Mouse (Mus musculus) megakaryocyte progenitor cell, adult 5-6 weeks (primary cell): ENCODE measurements at regions not wholly inside any gene's neighbourhood (a gene's known extent, or its start where the extent isn't known, plus 50 kb on each side); places are given as distances from the start of the nearest gene placed in this dataset.

Experiments
- ATAC-seq: replicated peaks from 2 replicates; pipeline ENCODE4 v1.8.0; 2016; ENCODE audit warnings: mild to moderate bottlenecking, moderate TSS enrichment, inconsistent platforms; ENCODE audit not compliant: poor library complexity

DNA sequence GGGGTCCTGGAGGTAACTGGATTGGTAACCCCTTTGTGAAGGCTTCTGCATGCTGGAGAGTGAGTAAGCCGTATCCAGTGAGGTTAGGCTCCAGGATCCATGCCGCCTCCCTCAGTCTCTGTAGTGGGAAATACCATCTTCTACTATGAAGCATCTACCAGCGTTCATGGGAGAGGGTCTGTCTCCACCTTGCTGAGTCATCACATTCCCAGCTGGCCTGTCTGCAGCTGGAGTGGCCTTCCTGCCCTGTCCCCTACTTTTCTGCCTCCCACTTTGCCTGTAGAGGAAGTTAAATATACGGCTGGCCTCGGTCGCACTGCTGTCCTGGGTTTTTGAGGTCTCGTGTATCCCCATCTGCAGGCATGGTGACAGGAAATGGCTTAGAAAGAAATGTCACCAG lies 78.0 kb upstream of the Sec14l1 start:
- ATAC-seq, result no peak

DNA sequence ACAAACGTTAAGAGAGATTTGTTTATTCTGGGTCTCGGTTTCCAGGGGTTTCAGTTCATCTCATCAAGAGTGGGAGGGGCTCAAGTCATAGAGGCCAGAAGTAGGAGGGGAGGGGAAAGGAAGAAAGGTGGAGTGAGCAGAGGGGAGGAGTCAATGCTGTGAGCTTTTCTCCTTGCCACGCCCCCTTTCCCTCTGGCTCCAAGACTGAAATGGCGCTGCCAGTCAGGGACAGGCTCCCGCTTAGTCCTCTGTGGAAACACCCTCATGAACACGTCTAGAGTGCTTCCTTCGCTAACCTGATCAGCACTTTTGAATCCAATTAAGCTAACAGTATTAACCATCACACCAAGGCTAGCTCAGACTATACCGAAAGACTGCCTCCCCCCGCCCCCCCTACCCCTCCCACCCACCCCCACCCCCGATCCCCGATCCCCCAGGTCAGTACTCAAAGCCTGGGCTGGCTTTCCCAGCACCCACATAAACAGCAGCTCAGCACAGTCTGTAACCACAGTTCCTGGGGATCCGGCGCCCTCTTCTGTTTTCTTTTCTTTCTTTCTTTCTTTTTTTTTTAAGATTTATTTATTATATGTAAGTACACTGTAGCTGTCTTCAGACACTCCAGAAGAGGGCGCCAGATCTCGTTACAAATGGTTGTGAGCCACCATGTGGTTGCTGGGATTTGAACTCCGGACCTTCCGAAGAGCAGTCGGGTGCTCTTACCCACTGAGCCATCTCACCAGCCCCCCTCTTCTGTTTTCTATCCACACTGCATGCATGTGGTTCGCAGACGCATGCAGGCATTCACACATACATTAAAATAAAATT lies 76.5 kb upstream of the Sec14l1 start:
- ATAC-seq, result no peak

DNA sequence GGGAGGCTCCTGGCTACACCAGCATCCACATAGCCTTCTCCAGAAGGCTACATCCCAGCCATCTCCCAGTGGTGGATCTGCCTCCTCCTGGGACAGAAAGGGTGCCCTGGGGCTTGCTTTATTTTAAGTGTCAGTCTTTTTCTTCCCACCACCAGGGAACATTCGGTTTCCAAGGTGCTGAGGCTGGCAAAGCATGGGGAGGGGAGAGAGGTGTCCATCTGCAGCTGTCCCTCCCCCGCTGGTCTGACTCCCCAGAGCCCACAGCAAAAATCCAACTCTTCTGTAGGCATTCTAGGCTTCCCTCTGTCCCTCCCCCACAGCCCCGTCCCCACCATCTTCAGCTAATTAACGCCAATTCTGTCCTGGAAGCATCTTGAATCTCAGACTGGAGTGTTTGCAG lies 74.1 kb upstream of the Sec14l1 start:
- ATAC-seq, result no peak

DNA sequence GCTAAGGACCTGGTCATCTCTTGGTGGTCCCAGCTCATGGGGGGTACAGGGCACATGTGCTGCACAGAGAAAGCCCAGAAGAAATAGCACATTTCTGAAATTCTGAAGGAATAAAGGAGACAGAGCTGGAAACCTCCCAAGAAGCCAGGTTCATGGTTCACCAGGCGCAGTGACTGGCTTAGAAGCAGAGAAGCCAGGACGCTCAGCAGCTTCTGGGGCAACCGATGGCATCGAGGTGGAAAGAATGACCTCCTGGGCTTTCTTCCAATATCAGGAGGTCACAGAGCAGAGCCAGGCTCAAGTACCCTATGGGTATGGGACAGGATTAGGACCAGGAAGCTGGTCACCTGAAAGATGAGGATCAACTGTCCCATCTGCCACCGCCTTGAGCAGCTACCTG lies 72.6 kb upstream of the Sec14l1 start:
- ATAC-seq, result no peak

DNA sequence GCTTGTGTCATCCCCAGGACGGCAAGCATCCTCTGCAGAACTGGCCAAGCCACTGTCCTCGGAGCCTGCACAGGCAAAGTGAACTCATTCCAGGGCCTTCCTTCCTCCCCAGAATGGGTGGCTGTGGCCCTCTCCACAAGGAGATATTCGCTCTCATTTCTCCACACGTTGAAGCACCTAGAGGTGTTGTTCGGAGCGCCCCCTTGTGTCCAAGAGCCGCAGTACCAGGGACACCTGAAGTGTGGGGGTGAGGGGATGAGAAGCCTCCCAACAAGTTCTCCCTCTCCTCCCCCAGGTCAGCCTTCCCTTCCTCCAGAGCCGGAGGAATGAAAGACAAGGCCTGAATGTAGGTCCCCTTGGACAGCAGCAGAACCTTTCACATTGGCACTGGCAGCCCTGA lies 71.4 kb upstream of the Sec14l1 start:
- ATAC-seq, result peak; percentile 73

DNA sequence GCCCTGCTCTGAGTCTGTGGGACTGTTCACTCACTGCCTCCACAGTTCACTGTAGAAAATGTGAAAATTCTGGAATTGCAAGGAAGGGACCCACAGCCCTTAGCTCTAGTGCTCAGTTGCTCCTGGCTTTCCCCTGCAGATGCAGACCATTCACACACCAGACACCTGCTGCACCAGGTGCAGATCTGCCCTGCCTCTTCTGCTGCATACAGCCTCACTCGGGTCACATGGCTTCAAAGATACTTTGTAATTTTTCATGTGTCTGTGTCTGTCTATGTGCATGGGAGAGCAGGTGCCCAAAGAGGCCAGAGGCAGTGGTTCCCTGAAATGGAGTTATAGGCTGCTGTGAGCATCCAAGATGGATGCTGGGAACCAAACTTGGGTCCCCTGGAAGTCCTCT lies 70.2 kb upstream of the Sec14l1 start:
- no peak for ATAC-seq

DNA sequence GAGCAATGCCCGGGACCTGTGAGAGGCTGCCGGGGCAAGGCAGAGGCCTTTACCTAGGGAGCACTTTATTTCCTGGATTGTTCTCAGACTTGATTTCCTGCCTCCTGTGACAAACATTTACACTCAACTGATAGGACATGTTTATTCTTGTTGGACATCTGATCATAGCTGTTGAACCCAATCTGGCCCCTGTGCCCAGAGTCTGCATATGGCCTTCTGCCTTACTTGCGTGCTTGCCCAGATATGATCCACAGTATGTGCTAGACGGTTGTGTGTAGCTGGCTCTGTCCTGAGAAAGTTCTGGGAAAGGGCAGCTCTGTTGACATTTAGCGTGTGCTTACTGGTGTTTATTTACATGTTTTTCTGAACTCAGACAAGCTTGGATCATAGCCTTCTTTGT lies 68.3 kb upstream of the Sec14l1 start:
- ATAC-seq, result no peak

DNA sequence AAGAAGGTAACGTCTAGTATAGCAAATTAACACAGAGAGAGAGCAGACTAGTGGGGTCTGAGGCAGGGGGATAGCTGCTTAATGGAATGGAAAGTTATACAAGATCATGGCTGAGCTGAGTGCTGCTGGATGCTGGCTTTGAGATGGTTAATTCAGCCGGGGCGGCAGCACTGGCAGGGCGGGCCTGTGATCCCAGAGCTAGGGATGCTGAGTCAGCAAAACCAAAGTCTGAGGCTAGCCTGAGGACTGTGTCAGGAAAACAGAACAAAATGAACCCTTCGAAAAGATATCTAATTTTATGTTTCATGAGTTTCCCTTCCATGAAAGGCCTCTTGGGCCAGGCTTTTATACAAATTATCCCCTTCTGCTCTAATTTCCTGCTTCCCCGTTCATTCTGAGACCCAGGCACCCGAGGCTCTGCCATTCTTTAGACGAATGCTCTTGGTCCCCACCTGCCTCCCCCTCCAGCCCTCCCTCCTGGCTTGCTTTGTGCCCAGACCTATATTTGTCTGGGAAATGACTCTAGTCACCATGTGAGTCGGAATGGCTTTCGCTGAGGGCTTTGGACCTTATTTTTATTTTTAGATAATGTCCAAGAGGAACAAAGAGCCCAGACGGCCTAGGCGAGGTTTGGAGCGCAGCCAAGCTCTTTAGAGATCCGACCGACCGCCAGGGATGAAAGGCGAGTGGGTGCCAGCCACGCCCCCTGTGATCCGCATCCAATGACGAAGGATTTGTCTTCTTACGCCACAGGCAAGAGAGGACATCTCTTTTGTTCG lies 67.6 kb upstream of the Sec14l1 start:
- ATAC-seq, result no peak

DNA sequence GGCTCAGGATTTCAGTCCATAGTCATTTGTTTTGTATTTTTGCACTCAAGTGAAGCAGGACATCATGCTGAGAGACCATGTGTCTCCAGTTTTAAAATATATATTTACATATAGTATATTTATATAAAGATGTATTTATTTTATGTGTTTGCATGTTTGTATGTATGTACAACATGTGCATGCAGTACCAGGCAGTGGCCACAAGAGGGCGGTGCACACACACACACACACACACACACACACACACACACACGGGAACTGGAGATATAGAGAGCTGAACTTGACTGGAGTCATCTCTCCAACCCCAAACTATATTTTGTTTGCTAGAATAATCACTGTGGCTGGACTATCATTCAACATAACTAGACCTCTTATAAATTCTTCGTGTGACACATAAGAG lies 66.1 kb upstream of the Sec14l1 start:
- ATAC-seq, result no peak

DNA sequence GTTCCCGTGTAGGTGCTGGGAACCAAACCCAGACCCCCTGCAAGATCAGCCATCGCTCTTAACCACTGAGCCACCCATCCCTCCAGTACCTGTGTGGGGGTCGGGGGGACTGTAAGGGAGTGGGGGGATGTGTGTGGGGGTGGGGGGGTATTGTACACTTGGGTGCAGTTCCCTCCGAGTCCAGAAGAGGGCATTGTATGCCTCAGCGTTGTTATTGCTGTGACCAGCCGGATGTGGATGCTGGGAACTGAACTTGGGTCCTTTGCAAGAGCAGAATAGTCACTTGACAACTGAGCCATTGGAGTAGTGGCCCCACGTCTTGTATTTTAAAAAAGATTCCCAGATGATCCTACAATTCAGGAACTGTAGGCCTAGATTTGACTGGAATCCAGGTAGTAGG lies 64.2 kb upstream of the Sec14l1 start:
- no peak for ATAC-seq

DNA sequence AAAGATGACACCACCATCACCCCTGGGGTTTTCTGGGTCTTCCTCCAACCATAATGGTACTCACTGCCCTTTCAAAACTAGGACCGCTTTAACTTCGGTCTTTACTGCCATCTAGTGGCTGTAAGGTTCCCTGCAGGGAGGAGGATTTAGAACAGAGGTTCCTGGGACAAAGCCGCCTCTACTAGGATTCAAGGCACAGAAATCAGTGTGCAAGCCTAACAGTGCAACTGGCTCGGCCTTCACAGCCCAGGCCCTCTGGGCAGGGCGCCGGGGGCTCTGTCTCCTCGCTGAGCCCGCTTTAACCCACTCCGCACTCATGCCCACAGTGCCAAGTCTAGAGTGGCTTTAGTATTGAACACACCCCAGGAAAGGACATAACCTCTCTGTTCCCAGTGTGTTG lies 58.0 kb upstream of the Sec14l1 start:
- peak; percentile 60 for ATAC-seq

DNA sequence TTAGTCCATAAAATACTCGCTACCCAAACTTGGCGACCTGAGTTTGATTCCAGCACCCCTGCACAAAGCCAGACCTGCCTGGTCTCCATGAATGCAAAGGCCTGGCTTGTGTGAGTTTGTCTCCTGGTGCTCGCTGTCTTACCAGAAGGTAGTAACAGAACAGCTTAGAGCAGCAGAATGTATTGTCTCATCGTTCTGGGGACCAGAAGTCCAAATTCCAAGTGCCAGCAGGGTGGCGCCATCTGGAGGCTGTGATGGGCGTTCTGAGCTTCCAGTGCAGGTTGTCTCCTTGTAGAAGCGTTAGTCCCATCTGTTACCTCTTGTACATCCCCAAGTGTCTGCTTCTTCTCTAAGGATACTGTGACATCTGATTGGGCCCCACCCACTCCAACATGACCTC lies 57.5 kb upstream of the Sec14l1 start:
- peak; percentile 24; the same call in 1 of the 2 replicates for ATAC-seq

DNA sequence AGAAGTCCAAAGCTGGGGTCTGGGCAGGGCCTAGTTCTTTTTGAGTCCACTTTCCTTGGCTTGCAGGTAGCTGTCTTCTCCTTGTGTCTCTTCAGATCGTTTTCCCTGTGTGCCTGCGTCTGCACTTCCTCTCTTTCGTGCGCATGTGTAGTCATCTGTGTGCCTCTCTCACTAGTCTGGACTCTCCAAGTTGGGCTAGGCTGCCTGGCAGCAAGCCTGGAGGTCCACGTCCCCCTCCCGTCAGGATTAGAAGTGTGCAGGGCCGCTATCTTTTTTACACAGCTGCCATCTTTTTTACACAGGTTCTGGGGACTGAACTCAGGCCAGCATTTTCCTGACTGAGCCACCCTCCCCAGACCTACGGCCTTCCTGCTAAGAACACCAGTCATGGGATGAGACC lies 55.8 kb upstream of the Sec14l1 start:
- ATAC-seq, result peak; percentile 60

DNA sequence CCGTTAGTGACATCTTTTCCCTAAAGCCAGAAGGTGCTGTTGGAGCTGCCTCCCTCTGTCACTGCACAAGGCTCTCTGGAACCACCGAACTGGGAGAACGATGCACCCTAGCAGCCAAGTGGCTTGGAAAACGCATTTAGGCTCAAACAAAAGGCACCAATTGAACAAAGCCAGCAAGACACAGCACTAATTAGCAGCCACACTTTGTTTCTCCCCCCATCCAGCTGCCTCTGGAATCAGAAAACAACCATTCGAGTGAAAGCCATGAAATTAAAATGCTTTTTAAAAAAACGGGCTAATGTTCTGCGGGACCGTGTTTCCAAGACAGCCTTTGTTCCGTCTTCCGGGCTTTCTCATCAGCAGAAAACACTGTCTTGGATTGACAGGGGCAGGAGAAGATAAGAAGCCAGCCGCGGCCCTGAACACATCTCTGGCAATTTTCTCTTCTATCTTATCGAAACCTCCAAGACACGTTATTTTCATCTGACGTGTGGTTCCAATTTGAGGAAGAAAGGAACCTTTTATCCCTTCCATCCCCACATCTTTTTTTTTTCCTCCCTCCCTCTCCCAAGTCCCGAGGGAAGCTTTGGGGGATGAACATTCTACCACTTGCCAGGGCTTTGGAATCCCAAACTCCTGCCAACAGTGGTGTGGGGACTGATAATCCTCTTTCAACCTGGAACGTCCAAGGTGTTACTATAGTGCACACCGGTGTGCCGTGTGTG lies 54.8 kb upstream of the Sec14l1 start:
- peak; percentile 49 for ATAC-seq

DNA sequence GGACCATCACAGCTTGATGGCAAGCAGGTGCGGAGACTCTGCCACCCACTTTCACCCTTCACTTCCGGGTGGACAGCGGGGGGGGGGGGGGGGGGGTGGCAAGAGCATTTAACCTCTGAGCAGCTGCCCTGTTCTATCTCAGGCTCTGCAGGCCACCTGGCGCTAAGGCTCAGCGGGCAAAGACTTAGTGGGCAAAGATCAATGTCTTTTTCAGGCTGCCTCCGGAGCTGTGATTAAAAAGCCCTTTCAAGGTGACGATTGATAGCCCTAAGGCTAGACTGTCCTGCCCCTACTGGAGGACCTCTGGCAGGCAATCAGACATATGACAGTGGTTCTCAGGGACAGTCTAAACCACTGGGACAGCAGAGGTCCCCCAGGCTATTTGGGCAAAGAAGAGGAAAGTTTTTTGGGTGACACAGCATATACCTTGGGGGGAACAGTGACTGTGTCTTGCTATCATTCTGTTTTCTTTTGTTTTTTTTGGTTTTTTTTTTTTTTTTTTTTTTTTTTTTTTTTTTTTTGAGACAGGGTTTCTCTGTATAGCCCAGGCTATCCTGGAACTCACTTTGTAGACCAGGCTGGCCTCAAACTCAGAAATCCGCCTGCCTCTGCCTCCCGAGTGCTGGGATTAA lies 54.1 kb upstream of the Sec14l1 start:
- ATAC-seq, result peak; percentile 51

DNA sequence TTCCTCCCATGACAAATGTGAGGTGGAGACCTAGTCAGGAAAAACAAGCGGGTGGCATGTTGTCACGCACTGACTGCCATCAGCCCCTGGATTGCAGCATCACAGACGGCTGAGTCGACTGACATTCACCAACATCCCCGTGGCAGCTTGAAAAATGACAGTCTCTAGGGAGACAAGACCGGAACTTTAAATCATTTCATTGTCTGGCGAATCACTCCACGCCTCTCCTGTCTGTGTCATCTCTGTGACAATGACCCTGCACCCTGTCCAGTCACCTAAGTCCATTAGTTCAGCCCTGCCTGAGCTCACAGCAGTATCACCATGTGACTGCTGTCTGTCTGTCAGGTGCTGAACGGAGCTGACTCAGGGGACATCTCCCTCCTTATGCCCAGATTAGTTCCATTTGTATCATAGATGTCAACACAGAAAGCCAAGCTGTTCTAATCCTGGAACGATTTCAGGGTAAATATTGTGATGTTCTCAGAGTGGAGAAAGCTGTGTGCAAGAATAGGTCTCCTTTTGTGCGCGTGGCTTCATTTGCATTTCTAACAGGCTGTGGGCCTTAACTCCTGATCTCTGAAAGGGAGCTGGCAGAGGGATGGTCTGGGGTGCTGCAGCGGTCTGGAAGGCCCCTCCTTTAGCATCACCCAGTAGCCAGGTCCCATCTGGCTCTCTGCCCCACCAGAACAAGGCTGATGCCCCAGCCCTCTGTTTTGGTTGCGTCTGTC lies 52.0 kb upstream of the Sec14l1 start:
- no peak for ATAC-seq
